Mouse (Mus musculus): ENCODE measurements around the gene Ano8.
A peak's percentile ranks its signal among the peaks of the same experiment; 100 is the strongest.

The Ano8 gene

DNA sequence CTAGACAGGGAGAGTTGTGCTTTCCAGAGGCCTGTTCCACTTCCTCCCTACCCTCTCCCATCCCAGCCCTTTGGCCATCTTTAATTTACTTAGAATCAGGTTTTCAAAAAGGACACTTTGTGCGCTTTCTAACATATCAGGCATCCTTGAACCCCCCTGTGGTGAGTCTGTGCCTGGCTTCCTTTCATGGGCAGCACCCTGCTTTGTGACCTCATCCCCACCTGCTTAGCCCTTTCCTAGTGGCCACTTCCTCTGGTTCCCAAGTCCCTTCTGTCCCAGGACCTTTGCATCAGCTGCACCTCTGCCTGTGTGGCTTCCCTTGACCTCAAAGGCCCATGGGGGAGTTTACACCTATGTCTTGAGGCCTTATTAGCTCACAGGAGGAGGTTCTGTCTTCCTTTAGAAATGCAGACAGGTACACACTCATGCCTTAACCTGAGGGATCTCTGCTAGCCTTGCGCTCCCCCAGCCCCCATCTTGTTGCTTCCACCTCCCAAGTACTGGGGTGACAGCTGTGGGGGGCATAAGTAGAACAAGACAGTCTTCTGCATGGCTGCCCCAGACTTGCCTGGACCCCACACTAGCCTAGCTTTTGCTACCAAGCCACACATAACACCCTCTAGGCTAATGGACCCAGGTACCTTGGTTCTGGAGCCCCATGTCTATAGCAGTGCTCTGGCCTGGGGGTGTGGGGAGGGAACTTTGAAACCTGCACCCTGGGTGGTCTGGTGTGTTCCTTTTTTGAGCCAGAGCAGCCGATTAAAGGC, 15.4 kb downstream of the Ano8 start:
- DNase-seq = no peak

DNA sequence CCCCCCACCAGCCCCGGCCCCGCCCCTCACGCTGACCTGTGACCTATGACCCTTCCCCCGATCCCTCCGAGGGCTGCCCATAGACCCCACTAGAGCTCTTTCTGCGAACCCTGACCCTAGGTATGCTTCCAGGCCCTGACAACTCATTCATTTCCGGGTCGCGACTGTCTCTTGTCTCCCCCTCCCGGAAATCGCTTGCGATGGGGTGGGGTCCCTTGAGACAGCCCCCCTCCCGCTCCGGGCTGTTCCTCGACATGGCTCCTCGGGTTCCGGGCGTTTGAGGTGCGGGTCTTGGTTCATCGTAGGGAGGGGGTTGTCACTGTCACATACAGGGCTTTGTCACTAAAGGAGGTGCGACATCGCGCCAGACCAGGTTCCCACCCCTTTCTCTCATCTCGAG, 16.4 kb downstream of the Ano8 start:
- peak; percentile 57 for DNase-seq

DNA sequence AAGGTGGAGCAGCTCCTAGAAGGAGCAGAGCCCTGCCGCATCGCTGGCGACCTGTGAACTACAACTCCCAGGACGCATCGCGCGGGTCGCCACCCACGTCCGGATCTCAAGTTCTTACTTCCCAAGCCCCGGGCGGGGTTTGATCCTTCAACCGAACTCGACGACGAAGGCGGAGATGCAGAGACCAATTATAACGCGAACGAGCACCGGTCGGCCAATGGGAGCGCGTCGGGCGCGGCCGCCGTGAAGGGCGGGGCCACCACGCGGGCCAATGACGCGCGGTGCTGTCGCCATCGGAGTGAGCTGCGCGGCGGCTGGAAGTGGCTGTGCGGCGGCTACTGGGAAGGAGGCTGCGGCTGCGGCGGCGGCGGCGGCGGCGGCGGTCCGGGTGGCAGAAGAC, 16.8 kb downstream of the Ano8 start, which contains the start of gene Dda1:
Dda1 (plus strand) TSS at position 284 of the 400 bp plus-strand sequence.
- peak; percentile 98 for DNase-seq

DNA sequence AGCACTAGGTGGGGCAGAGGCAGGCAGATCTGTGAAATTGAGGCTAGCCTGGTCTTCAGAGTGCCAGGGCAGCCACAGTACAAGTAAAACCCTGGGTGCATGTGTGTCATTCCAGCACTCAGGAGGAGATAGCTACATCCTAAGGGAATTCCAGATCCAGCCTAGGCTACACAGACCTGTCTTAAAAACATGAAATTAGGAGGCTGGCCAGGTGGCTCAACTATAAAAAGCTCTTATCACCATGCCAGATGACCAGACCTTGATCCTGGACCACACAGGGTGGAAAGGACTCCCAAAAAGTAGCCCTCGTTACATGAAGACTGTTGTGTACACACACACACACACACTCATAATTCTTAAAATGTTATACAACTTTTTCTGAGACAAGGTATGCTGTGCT, 17.8 kb downstream of the Ano8 start:
- DNase-seq = no peak

DNA sequence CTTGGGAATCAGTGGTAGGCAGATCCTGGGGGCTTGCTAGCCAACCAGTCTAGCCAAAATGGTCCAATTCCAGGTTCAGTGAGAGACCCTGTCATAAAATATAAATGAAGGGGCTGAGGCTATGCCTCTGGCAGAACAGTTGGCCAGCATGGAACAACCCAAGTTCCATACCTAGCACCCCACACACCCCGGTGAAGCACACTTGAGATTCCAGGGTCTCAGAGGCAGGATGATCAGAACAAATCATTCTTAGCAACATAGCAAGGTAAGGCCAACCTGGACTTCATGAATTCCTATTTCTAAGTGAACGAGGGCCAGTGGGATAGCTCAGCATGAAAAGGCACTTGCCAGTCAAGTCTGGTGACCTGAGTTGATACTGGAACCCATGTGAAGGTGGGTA, 18.6 kb downstream of the Ano8 start:
- no peak for DNase-seq

DNA sequence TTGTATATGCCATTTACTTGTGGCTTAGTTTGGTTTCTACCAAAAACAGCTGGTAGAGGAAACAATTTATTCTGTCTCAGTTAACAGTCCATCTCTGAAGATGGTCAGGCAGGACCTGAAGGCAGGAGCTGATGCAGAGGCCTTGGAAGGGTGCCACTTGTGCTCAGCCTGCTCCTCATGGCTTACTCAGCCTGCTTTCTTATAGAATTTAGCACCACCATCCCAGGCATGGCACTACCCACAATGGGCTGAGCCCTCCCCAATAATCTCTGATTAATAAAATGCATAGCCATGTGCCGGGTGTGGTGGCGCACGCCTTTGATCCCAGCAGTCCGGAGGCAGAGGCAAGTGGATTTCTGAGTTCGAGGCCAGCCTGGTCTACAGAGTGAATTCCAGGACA, 19.6 kb downstream of the Ano8 start:
- no peak for DNase-seq

DNA sequence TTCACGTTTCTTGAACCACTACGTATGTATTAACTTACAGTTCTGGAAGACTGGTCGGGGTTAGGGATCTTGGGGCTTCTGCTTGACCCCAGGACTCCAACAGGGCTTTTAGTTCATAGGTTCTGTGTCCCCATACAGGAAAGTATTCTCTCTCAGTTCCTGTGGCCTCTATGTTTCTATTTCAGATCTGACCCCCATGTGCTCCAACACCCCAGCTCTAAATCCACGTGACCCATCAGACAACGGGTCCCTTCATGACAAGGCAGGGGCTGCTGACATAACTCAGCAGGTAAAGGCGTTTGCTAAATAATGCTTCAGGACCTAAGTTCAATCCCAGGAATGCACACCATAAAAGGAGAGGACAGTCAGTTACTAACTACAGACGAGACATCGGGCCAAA, 20.0 kb downstream of the Ano8 start:
- DNase-seq = no peak

DNA sequence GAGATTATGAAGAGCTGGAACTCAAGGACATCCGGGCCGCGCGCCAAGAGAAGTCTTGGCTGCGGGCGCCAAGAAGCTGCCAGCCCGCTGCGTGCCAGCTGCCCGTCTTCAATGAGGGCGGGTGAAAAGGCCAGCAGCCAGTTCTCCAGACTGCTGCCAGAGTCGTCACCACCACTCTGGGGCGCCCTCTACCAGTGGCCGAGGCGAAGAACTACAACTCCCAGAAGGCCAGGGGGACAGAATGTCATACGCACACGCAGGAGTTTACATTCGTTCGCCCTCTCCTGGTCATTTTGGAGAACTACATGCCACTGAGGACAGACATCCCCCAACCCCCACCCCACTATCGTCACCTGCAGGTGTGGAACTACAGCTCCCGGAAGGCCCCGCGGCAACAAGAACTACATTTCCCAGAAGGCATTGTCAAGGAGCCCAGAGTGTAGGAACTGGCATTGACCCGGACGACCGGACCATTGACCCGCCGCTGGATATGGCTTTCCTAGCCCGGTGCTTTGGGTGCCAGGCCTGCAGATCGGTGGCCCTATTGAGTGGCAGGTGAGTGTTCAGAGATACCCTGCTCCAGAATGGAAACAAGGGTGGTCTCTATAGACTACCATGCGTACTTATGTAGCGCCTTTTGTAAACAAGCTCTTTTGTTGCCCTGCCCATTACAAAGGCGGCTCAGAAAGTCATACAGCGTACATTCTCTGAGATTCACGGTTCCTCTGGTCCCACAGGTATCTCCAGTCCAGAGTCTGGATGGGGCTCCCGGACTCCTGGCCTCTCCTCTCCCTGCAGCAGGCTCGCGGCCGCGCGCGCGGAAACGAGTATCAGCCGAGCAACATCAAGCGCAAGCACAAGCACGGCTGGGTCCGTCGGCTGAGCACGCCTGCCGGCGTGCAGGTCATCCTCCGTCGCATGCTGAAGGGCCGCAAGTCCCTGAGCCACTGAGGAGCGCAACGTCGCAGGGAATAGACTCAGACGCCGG, 21.0 kb downstream of the Ano8 start, which contains the start of gene Mrpl34:
Mrpl34 (plus strand) TSS at position 447 of the 988 bp plus-strand sequence.
- DNase-seq = peak; percentile 96

DNA sequence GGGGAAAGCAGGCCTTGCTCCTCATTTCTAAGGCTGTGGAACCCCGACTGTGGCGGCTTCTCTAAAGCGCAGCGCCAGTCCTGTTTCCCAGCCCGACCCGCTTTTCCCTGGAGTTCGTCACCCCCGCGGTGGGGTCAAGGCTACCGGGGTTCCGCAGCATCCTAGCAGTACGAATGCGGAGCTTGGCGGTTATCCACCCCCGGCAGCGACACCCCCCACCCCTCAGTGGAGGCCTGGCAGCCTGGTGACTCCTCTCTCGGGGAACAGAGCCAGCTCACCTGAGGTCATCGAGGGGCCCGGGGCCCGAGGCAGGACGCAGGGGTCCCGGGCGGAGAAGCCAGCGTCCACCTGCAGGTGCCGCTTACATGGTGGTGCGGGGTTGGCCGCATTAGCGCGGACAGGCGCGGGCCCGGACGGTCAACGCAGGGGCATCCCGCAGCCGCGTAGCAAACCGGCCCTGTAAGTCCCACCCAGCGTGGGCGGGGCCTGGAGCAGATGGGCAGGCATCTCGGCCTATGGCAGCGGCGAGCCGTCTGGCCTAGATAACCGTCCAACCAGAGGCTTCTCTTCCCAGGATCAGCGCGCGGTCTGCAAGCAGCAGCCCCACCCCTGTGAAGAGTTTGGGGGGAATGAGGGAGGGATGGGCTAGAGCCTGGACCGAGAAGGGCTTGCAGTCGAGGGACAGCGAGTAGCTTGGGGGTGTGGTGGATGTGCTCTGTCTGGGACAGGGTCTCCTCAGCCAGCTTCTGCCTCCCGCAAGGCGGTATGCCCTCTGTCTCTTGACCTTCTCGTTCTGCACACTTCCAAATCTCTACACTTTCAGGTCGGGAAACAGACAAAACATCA, 22.4 kb downstream of the Ano8 start, which contains the start of gene Abhd8:
Abhd8 (minus strand) TSS at position 468 of the 846 bp plus-strand sequence.
- DNase-seq = peak; percentile 98

DNA sequence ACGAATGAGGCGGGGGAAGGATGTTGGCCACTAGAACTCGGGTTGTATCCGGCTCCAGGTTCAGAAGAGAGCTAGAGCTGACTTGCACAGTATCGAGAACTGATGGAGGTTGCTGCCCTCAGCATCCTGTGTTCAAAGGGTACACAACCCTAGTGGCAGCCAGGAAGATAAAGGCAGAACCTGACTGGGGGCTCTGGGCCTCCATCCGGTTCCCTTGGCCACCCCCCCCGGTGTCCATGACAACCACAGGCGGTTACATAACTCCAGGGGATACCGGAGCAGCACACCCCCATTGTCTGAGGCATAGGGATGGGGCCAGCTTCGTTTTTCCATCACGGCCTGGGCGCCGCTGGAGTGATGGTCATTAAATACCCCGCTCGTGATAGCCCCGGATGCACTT, 23.0 kb downstream of the Ano8 start:
- DNase-seq = peak; percentile 58

DNA sequence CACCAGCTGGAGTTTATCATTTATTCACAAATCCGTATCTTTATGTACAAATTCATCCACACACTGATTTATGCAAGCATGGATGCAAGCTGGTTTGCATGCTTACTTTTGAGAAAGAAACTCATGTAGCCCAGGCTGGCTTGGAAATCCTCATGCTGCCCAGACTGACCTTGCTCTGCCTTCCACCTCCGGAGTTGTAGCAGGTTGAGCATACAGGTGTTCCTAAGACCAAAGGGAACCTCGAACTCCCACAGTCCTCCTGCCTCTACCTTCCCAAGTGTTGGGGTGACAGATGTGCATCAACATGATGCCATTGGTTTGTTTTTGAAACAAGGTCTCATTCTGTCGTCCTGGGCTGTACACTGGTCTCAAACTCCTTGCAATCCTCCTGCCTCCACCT, 23.6 kb downstream of the Ano8 start:
- no peak for DNase-seq

DNA sequence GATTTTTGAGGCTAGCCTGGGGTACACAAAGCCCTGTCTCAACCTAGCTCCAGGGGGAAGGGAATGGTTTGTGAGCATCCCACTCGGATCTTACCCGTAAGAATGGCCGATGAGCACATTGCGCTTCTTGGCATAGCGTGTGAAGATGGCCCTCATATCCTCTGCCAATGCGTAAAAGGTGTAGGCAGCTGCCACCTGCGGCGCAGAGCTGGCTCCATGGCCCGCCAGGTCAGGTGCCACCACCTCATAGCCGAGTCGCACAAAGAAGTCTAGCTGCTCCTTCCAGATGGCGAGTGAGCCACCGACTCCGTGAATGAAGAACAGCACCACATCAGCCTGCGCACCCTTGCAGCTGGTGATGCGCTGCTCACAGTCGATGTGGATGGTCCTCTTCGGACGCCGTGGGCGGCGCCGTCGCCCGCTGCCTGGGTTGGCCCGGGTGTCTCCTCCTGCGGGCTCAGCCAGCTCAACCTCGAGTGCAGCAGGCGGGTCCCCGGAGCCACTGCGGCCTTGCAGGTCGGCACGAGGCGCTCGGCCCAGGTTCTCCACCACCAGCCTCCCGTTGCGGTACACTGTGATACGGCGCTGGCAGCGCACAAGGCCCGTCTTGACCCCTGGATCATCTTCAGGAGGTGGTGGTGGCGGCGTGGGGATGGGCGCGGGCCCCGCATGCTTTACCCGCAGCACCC, 24.5 kb downstream of the Ano8 start:
- DNase-seq = no peak

DNA sequence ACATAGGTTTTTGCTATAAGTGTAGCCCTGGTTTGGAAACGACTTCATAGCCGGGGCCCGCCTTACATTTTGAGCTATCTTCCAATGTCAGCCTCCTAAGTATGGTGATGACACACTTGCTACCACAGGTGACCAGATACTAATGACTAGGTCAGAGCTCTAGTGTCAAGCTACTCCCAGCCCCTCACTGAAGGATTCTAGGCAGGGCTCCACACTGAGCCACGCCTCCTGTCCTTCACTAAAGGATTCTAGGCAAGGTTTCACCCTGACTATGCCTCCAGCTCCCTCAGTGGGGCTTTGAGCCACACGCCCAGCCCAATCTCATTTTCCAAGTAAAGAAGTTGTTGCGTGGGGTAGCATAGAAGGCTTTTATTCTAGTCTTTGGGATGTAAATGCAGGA, 25.0 kb downstream of the Ano8 start:
- no peak for DNase-seq

DNA sequence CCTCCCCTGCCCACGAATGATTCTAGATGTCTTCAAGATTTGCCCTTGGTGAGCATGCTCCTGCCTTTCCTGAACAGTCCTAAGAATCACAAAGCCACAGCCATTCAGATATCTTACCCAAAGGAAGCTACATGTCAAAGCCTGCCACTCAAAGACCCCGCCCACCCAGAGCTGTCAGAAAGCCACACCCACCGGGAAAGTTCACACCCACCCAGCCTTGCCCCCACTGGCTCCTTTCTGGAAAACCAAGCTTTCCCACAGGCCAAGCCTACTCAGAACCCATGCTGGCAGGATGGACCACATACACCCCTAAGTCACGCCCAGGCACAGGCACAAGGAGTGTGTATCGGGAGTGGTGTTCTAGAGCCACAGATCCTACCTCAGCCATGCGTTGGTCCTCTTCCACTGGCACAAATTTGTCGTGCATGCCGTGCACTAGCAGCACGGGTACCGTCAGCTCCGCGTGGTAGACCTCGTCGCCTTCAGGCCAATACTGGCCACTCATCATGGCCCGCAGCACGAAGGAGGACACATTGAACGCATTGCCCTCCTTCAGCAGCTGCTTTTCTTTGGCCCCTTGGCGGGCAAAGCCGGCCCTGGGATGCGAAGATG, 28.0 kb downstream of the Ano8 start:
- DNase-seq = no peak

DNA sequence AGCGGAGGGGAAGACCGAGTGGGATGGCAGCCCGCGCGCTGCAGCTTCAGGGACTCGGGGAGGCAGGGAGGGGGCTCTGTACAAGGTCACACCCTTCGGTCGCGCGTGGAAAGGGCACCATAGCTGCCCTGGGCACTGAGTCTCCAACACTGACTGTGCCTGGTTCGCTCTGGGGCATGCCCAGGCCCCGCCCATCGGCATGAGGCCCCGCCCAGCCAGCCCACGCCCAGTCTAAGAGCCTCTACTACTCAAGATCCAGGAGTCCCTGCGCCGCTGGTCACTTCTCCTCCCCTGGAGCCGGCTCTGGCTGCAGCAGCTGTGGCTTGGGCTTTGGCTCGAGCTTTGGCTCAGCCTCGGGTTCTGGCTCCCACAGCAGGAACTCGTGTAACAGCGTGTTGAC, 28.9 kb downstream of the Ano8 start:
- DNase-seq = no peak

DNA sequence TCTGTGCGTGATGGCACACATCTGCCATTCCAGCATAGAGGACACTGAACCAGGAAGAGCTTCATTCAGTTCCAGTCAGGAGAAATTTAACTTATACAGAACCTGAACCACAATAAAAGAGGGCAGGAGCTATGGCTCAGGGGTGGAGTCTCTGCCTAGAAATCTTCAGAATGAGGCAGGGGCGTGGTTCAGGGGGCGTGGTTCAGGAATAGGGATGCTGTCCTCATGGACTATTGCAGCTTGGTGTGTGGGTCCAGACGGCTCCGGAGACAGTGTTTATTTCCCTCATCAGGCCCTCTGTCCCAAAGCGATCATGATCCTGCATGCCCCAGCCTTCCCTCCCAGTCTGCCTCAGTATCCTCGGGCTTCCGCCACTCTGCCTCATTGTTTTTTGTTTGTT, 31.1 kb downstream of the Ano8 start:
- DNase-seq = no peak

DNA sequence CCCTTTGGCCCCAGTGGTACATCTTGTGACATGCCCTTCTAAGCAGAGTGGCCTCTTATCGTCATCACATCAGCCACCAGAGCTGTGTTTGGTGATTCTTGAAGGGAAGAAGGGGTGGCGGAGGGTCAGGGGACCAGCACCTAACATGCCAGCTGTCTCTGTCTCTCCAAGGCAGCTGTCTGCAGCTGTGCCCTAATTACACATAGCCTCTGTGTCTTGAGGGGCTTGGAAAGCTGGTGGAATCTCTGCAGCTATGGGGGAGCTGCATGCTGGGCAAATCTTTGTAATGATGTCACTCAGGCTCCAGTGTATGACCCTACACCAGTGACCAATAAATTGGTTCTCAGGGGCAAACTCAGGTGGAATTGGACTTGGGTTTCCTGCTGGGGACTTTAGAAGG, 33.1 kb downstream of the Ano8 start:
- no peak for DNase-seq

DNA sequence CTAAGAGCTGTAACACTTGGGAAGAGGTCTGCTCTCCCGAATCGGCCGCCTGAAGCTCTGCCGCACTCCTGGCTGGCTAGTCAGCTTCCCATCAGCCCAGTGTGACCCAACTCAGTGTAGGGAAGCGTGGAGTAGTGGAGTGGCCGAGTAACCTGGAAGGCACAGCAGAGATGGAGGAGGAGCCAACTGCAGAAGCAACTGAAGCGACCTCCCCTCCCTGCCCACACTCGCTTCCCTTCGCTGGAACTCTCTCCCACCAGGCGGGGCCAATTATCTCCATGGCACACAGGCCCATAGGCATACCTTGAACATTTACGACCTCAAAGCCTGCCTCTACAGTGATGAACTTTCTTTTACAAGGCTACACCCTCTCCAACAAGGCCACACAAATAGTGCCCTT, 34.0 kb downstream of the Ano8 start:
- DNase-seq = no peak

DNA sequence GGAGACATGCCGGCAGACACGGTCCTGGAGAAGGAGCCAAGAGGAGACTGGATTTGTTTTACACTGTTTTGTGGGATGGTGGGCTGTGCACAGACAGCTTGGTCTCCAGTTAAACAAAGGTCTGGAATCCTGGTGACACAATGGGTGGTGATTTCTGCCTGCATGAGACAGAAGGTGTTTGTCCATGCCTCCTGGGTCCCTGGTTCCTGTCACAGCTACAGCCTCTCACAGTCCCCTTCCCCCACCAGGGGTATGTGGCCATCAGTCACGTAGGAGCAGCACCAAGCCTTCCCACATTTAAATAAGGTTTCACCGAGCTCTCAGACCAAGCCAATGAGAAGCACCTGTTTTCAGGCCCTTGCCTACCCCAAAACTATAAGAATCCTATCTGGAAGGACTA, 34.4 kb downstream of the Ano8 start:
- no peak for DNase-seq

DNA sequence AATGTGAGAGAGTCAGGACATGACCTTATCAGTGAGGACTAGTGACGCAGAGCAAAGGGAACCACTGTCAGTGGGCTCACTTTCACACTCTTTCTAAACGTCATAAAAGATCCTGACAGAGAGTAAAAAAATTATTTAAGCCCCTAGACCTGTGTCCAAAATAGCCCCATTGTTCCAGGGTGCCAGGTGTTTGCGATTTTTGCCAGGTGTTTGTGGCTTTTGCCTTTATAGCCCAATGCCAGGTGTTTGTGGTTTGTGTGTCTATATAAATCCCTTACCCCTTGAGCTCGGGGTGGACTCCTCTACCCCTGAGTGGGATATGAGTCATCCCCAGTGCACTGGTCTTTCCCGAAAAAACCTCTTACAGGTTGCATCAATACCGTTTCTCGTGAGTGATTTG, 40.7 kb downstream of the Ano8 start:
- no peak for DNase-seq

DNA sequence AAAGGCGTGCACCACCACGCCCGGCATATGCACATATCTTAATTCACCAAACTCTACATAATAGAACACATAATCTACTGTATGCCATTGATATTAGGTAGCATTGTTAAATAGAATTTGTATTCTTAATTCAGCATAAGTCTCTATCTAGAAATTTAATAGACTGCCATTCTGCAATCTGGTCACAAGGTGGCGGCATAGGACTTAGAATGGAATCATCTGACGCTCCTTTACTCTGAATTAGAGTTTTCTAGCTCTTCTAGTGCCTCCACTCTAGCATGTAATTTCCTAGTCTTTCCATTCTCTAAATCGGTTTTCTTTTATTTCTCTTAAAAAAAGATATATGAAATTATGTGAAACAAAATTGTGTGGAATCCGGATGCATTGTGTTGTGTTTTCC, 44.4 kb downstream of the Ano8 start:
- DNase-seq = no peak

DNA sequence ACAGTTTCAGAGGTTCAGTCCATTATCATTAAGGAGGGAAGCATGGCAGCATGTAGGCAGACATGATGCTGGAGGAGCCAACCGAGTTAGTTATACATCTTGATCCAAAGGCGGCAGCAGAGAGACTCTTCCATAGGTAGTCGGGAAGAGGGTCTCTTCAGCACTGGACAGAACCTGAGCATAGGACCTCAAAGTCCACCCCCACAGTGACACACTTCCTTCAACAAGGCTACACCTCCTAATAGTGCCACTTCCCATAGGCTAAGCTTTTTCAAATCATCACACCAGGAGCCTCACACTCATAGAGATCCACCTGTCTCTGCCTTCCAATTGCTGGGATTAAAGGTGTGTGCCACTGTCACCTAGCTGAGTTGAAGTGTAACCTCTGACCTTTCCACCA, 48.7 kb downstream of the Ano8 start:
- no peak for DNase-seq

Measured in right cerebral cortex, postnatal 14 days (tissue).